Mouse (Mus musculus): ENCODE results near the gene Nectin2. TPM values are rescaled to one million over a fixed set of nuclear protein-coding genes. Genes with fewer than 3 reads are reported as not detected.

The Nectin2 gene
- polyA plus RNA-seq, 1 experiment from 2014 or later, result 157 TPM

GRCm38 (mm10) chr7:19769434-19770374 is 19.4 kb upstream of the Nectin2 start:
- ATAC-seq (ENCODE audit: low FRiP score, low TSS enrichment), result no peak
- WGBS, result 7% methylated on average over 16 of the region's 16 CpGs
- peaks cover 39% of the 10 kb centered on the region for H3K4me1 ChIP-seq (ENCODE audit: insufficient read depth, low read length)

GRCm38 (mm10) chr7:19769001-19769400 is 18.7 kb upstream of the Nectin2 start:
- Histone ChIP-seq H3K36me3 (ENCODE audit: insufficient read depth, low read length) (peaks cover 31% of the 10 kb centered on the region), H3K9me3 (ENCODE audit: low read length) (no peaks in the 10 kb centered on the region), H3K27me3 (ENCODE audit: insufficient read depth, low read length) (no peaks in the 10 kb centered on the region), H3K9ac (replicated peaks; ENCODE audit: low read length) (peak overlapping the region; percentile 90), H3K27ac (ENCODE audit: low read length) (peak overlapping the region; percentile 96), H3K4me2 (replicated peaks; ENCODE audit: low read depth, low read length) (peak overlapping the region; percentile 92), H3K4me1 (ENCODE audit: insufficient read depth, low read length) (peaks cover 39% of the 10 kb centered on the region), H3K4me3 (ENCODE audit: low read length) (peak overlapping the region; percentile 76)
- peak; percentile 37 for ATAC-seq (ENCODE audit: low FRiP score, low TSS enrichment)
- 16% methylated on average over 4 of the region's 4 CpGs for WGBS

More at GRCm38 (mm10) chr7:19769434-19770374, 19.4 kb upstream of the Nectin2 start:
- Histone ChIP-seq H3K9me3 (ENCODE audit: low read length) (no peaks in the 10 kb centered on the region), H3K9ac (replicated peaks; ENCODE audit: low read length) (peak overlapping the region; percentile 90), H3K4me2 (replicated peaks; ENCODE audit: low read depth, low read length) (peak overlapping the region; percentile 92), H3K36me3 (ENCODE audit: insufficient read depth, low read length) (peaks cover 24% of the 10 kb centered on the region), H3K4me3 (ENCODE audit: low read length) (peak overlapping the region; percentile 76), H3K27ac (ENCODE audit: low read length) (peak overlapping the region; percentile 96), H3K27me3 (ENCODE audit: insufficient read depth, low read length) (no peaks in the 10 kb centered on the region)

- WGBS, result 31% methylated on average over 14 of the region's 14 CpGs
- Histone ChIP-seq H3K27ac (ENCODE audit: low read length) (peak overlapping the region; percentile 96), H3K9ac (replicated peaks; ENCODE audit: low read length) (peak overlapping the region; percentile 90), H3K27me3 (ENCODE audit: insufficient read depth, low read length) (no peaks in the 10 kb centered on the region), H3K4me2 (replicated peaks; ENCODE audit: low read depth, low read length) (peak overlapping the region; percentile 92), H3K9me3 (ENCODE audit: low read length) (no peaks in the 10 kb centered on the region), H3K36me3 (ENCODE audit: insufficient read depth, low read length) (peaks cover 39% of the 10 kb centered on the region), H3K4me3 (ENCODE audit: low read length) (peak overlapping the region; percentile 76), H3K4me1 (ENCODE audit: insufficient read depth, low read length) (peaks cover 39% of the 10 kb centered on the region)
- ATAC-seq (ENCODE audit: low FRiP score, low TSS enrichment), result peak; percentile 10
Observed at GRCm38 (mm10) chr7:19768251-19768650, 18.0 kb upstream of the Nectin2 start.

- H3K4me3 ChIP-seq (ENCODE audit: low read length), result no peak overlapping the region
- peaks cover 51% of the 10 kb centered on the region for H3K36me3 ChIP-seq (ENCODE audit: insufficient read depth, low read length)
- H3K27me3 ChIP-seq (ENCODE audit: insufficient read depth, low read length), result no peaks in the 10 kb centered on the region
- H3K4me2 ChIP-seq (replicated peaks; ENCODE audit: low read depth, low read length), result no peak overlapping the region
- H3K4me1 ChIP-seq (ENCODE audit: insufficient read depth, low read length), result peaks cover 18% of the 10 kb centered on the region
- 77% methylated on average over 9 of the region's 9 CpGs for WGBS
- H3K27ac ChIP-seq (ENCODE audit: low read length), result no peak overlapping the region
- H3K9me3 ChIP-seq (ENCODE audit: low read length), result no peaks in the 10 kb centered on the region
- ATAC-seq (ENCODE audit: low FRiP score, low TSS enrichment), result no peak
- no peak overlapping the region for H3K9ac ChIP-seq (replicated peaks; ENCODE audit: low read length)
Observed at GRCm38 (mm10) chr7:19764581-19764980, 14.3 kb upstream of the Nectin2 start.

- no peak overlapping the region for H3K4me3 ChIP-seq (ENCODE audit: low read length)
- H3K36me3 ChIP-seq (ENCODE audit: insufficient read depth, low read length), result peaks cover 53% of the 10 kb centered on the region
- 63% methylated on average over 13 of the region's 13 CpGs for WGBS
Observed at GRCm38 (mm10) chr7:19763829-19764477, 13.7 kb upstream of the Nectin2 start.

GRCm38 (mm10) chr7:19762283-19762682 is 12.0 kb upstream of the Nectin2 start:
- WGBS, result 46% methylated on average over 11 of the region's 11 CpGs
- no peaks in the 10 kb centered on the region for H3K9me3 ChIP-seq (ENCODE audit: low read length)
- no peaks in the 10 kb centered on the region for H3K27me3 ChIP-seq (ENCODE audit: insufficient read depth, low read length)
- ATAC-seq (ENCODE audit: low FRiP score, low TSS enrichment), result peak; percentile 52
- no peak overlapping the region for H3K4me2 ChIP-seq (replicated peaks; ENCODE audit: low read depth, low read length)
- H3K36me3 ChIP-seq (ENCODE audit: insufficient read depth, low read length), result peaks cover 61% of the 10 kb centered on the region
- H3K9ac ChIP-seq (replicated peaks; ENCODE audit: low read length), result no peak overlapping the region
- H3K4me3 ChIP-seq (ENCODE audit: low read length), result no peak overlapping the region
- H3K27ac ChIP-seq (ENCODE audit: low read length), result no peak overlapping the region
- no peaks in the 10 kb centered on the region for H3K4me1 ChIP-seq (ENCODE audit: insufficient read depth, low read length)

More at GRCm38 (mm10) chr7:19763829-19764477, 13.7 kb upstream of the Nectin2 start:
- Histone ChIP-seq H3K27me3 (ENCODE audit: insufficient read depth, low read length) (no peaks in the 10 kb centered on the region), H3K4me2 (replicated peaks; ENCODE audit: low read depth, low read length) (no peak overlapping the region), H3K9me3 (ENCODE audit: low read length) (no peaks in the 10 kb centered on the region), H3K4me1 (ENCODE audit: insufficient read depth, low read length) (peaks cover 12% of the 10 kb centered on the region), H3K27ac (ENCODE audit: low read length) (no peak overlapping the region), H3K9ac (replicated peaks; ENCODE audit: low read length) (no peak overlapping the region)
- ATAC-seq (ENCODE audit: low FRiP score, low TSS enrichment), result no peak

- H3K4me2 ChIP-seq (replicated peaks; ENCODE audit: low read depth, low read length), result no peak overlapping the region
- H3K27me3 ChIP-seq (ENCODE audit: insufficient read depth, low read length), result no peaks in the 10 kb centered on the region
- ATAC-seq (ENCODE audit: low FRiP score, low TSS enrichment), result no peak
- no peak overlapping the region for H3K4me3 ChIP-seq (ENCODE audit: low read length)
- peaks cover 41% of the 10 kb centered on the region for H3K36me3 ChIP-seq (ENCODE audit: insufficient read depth, low read length)
- 81% methylated on average over 13 of the region's 13 CpGs for WGBS
- H3K27ac ChIP-seq (ENCODE audit: low read length), result no peak overlapping the region
- H3K9me3 ChIP-seq (ENCODE audit: low read length), result no peaks in the 10 kb centered on the region
- H3K9ac ChIP-seq (replicated peaks; ENCODE audit: low read length), result no peak overlapping the region
- peaks cover 14% of the 10 kb centered on the region for H3K4me1 ChIP-seq (ENCODE audit: insufficient read depth, low read length)
Observed at GRCm38 (mm10) chr7:19760021-19760420, 9.7 kb upstream of the Nectin2 start.

GRCm38 (mm10) chr7:19758623-19759022 is 8.3 kb upstream of the Nectin2 start:
- Histone ChIP-seq H3K4me3 (ENCODE audit: low read length) (no peak overlapping the region), H3K27me3 (ENCODE audit: insufficient read depth, low read length) (no peaks in the 10 kb centered on the region), H3K27ac (ENCODE audit: low read length) (no peak overlapping the region), H3K4me1 (ENCODE audit: insufficient read depth, low read length) (peaks cover 14% of the 10 kb centered on the region), H3K9me3 (ENCODE audit: low read length) (no peaks in the 10 kb centered on the region), H3K36me3 (ENCODE audit: insufficient read depth, low read length) (peaks cover 28% of the 10 kb centered on the region), H3K9ac (replicated peaks; ENCODE audit: low read length) (no peak overlapping the region), H3K4me2 (replicated peaks; ENCODE audit: low read depth, low read length) (no peak overlapping the region)
- ATAC-seq (ENCODE audit: low FRiP score, low TSS enrichment), result no peak
- 92% methylated on average over 13 of the region's 13 CpGs for WGBS

- Histone ChIP-seq H3K27ac (ENCODE audit: low read length) (peak overlapping the region; percentile 73), H3K36me3 (ENCODE audit: insufficient read depth, low read length) (peaks cover 12% of the 10 kb centered on the region), H3K27me3 (ENCODE audit: insufficient read depth, low read length) (no peaks in the 10 kb centered on the region), H3K9me3 (ENCODE audit: low read length) (no peaks in the 10 kb centered on the region), H3K9ac (replicated peaks; ENCODE audit: low read length) (no peak overlapping the region), H3K4me2 (replicated peaks; ENCODE audit: low read depth, low read length) (peak overlapping the region; percentile 17; the same call in 1 of the 2 replicates), H3K4me3 (ENCODE audit: low read length) (no peak overlapping the region), H3K4me1 (ENCODE audit: insufficient read depth, low read length) (peaks cover 14% of the 10 kb centered on the region)
- 59% methylated on average over 22 of the region's 24 CpGs for WGBS
- peak; percentile 73 for ATAC-seq (ENCODE audit: low FRiP score, low TSS enrichment)
Observed at GRCm38 (mm10) chr7:19755851-19756786, 5.8 kb upstream of the Nectin2 start.
